Mouse (Mus musculus): Measurements from ENCODE around the gene Hnrnpm.

GRCm38 (mm10) chr17:33628621-33629486, 57.8 kb downstream of the Hnrnpm start, which contains the start of gene Zfp414:
- TF ChIP-seq CTCF (IDR thresholded peaks at IDR 0.05; ENCODE audit: low read depth) (no peak; the same call in 1 of the 2 replicates), EP300 (optimal IDR thresholded peaks at IDR 0.05) (peak; percentile 96)

Data from stomach, postnatal 0 days (tissue).